Mouse (Mus musculus): ENCODE data around the gene Zfp217. TPM values are rescaled to one million over a fixed set of nuclear protein-coding genes. Genes with fewer than 3 reads are reported as not detected.
A peak's percentile ranks its signal among the peaks of the same experiment; 100 is the strongest.

The Zfp217 gene
- total RNA-seq, 2 experiments from 2014 or later = 14.3 to 17.1 TPM

DNA sequence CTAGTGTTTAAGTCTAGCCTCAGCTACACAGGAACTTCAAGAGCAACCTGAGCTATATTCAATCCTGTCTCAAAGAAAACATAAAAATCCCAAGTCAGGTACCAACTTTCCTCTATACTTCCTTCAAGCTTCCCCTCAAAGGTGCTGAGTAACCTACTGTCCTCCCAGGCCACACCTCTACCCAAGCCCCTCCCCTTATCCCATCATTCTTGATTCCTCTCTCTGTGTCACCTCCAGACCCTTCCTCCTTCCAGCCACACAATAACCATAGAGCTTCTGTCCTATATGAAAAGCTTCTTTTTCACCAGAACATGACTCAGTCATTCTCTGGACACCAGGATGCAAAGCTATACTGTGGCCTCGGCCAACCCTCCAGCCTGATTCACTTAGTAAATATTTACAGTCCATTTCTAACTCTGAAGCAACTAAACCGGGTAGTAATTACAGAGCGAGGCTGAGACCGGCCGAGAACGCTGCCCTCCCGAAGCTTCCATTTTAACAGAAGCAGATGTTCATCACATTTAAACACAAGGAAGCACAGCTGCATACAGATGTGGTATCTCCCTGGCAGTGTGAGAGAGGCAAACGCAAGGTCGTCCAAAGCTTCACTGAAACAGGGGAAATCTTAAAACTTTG is 8.4 kb downstream of the Zfp217 start:
- no peak for DNase-seq
- intact Hi-C loops (cut with DNase I) = no loop called here

DNA sequence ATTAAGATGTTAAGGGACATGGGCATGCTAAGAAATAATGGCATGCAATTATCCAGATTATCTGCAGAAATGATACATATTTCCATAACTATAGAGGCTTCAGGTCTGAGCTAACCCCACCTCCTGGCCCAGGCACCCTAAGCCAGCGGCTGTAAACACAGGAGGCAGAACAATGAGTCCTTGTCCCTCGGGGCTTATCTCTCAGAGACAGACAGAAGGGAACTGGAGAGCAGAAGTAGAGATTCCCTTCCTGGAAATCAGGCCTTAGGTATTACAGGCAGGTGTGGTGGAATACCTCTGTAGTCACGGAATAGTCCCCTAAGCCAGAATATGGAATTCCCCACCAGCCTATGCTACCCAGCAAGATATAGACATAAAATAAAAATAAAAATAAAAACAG is 11.0 kb downstream of the Zfp217 start:
- intact Hi-C loops (cut with DNase I) = no loop called here

DNA sequence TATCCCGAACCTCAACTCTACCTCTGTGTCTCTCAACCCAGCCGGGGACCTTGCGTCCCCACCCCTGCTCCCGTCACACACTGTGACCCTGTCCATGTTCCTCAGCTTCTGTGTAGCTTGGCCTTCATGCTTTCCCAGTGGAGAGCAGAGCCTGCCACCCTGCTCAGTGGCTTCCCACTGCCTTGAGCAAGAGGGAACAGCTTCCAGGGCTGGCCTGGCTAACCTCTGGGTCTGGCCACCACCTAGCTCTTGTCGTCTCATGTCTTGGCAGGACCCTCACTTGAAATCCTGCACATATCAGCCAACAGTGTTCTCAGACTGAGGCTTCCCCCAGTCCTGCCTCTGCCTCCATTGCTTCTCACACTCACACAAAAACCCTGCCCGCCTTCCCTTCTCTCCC is 12.1 kb downstream of the Zfp217 start:
- intact Hi-C loops (cut with DNase I) = no loop called here
- no peak for DNase-seq

More for the DNA sequence above, 11.0 kb downstream of the Zfp217 start:
- DNase-seq = no peak

DNA sequence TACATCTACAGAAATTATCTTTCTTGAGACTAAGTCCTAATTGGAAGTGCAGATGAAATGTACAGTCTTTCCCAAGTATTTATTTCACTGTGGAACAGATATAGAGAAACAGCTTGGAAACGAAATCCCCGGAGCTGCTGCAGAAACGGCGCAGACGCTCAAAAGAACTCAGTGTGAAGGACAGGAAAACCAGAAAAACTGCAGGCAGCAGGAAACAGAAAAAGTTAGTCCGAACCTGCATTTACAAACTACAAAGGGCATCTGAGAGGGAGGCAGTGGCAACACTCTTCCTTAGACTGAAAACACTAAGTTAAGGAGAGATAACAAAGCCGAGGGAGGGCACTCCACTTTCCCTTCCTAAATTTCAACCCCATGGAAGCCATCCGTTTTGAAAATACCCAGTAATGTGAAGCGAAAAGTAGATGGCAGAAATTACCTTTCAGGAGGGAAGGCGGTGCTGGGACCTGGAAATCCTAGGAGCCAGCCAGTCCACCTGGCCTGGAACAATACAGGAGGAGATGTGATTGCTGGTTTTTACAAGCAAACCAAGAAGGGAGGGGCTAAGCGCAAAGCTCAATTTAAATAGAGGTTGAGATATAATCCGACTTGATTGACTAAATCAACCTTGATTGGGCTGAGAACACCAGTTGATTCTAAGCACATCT is 13.7 kb downstream of the Zfp217 start:
- intact Hi-C loops (cut with DNase I) = loop anchor here (5.0 kb wide), 1 partner anchor 73 kb away; no protein-coding TSS in a partner anchor
- DNase-seq = no peak

DNA sequence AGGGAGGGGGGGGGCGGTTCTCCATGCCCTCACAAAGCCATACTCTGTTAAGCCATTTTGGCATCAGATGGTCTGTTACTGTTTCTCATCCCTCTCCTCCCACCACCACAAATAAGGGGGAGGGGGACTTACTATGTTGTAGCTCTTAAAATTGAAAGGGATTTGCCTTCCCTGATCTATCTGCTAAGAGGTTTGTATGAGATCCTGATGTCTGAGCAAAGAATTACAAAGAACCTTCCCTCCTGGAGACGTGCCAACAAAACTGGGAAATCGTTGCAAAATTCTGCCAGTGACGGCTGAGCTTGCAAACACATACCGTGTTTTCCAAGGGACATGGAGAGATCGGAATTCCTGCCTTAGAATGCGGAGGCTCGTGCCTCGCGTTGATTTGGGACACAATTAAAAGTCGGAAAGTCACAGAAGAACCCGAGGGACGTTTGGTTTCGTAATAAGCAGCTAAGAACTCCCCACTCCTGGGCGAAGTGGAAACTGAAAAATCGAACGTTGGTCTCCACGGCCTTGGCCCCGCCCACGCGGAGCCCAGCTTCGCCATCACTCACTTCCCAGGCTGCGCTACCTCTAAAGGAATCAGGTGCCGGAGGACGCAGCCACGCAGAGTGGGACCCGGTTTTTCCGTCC is 14.7 kb downstream of the Zfp217 start:
- intact Hi-C loops (cut with DNase I) = loop anchor here (2.0 to 5.0 kb wide), 2 partner anchors 16 to 74 kb away; partner anchors contain the start of gene Zfp217

DNA sequence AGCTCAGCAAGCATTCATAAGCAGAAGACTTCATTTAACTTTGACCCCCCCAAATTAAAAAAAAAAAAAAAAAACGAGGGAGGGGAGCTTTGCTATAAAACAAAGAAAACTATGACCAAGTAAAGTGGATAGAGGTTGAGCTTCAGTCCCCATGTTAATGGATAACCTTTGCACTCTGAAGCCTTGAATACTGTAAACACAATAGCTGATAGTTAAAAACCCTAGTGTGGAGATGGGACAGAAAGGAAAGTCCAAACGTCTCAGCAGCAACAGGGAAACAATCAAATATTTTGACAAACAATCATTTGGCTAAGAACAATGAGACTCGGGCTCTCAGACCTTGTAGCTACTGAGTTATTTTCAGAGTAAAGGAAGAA is 15.2 kb downstream of the Zfp217 start:
- intact Hi-C loops (cut with DNase I) = loop anchor here (2.0 to 5.0 kb wide), 2 partner anchors 16 to 75 kb away; partner anchors contain the start of gene Zfp217
- no peak for DNase-seq

More for the DNA sequence above, 14.7 kb downstream of the Zfp217 start:
- DNase-seq = peak; percentile 80 to 89

DNA sequence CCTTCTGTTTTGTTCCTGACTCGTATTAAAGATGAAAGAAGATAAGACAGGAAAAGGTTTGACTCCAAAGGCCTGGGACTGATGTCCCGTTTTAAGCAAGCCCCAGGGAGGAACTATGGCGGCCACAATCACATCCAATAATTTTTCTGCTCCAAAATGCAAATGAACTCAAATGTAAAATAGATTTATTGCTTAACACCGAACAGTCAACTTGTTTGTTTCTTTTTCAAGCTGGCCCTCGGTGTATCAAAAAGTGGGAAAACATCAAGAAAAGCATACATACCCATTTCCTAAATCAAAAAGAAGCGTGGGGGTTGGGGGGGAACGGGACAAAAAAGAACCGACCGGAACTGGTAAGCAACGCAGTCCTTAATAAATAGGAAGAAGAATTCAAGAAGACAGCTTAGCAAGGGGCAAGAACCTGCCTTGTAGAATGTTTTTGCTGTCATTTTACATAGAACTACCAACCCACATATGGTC is 15.9 kb downstream of the Zfp217 start:
- no peak for DNase-seq

DNA sequence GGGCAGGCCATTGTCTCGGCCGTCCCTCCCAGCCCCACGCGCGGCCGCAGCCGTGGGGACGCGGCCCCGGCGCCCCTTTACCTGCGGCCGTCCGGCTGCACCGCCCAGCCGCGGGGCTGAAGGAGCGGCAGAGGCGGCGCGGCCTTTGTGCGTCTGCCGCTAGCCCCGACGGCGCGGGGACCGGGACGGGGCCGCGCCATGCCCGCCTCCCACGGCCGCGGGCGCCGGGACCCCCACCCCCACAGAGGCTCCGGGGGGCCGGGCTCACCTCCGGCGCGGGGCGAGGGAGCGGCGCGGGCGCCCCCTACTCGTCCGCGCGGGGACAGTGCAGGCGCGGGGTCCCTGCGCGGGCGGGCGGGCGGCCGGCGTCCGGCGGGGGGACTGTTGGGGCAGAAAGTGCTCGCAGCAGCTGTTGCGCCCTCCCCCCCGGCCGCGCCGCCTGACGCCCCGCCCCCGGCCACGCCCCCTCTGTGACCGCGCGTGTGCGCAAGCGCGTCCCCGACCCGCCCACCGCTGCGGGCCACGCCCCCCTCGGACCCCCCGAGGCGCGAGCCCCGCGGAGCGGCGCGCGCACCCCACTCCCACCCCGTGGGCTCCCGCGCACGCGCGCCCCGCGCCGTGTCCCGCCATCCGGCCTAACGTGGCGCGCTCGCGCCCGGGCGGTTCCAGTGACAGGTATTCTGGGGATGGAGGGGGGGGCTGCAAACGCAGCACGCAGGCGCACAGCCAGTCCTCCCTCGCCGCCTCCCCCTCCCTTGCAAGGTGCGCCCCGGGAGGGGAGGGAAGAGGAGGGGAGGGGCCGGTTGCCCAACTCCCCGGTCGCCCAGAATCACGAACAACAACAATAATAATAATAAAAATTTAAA is 16.9 kb downstream of the Zfp217 start:
- DNase-seq = peak; percentile 91 to 93
- intact Hi-C loops (cut with DNase I) = loop anchor here (5.0 kb wide), 1 partner anchor 76 kb away; no protein-coding TSS in a partner anchor

More for the DNA sequence above, 15.9 kb downstream of the Zfp217 start:
- intact Hi-C loops (cut with DNase I) = loop anchor here (2.0 to 5.0 kb wide), 2 partner anchors 17 to 75 kb away; partner anchors contain the start of gene Zfp217

DNA sequence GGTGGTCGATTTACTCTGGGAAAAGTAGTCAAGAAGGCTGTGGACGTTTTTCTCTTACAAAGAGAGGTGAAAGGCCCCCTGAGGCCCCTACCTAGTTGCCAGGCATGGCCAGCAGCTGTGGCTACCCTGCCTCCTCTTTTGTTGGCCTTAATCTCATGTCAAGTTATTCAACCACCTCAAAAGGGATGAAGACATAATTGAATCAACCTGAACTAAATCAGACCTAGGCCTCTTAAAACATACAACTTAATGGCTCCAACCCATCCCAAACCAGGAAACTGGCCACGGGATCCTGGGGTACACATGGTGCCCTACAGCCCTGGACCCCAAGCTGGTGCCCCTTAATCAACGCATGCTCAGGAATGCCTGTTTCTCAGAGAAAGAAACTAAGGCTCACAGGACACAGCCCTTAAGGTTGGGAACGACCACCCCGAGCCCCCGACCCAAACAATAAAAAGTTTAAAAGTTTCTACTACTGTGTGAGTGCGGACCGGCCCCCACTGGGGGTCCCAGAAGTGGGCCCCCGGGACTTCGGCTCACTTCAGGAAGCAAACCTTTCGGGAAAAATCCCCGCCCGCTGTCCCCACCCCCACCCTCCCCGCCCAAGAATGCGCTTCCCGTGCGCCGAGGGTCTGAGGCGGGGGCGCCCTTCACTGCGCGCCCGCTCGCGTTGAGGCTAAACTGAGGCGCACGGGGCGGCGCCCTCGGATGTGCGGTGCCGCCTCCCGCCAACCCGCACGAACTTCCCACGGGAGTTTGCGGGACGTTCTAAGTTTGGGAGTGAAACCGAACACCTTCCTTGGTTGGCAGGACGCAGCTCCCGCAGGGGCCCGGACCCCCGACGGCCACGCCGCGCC is 17.8 kb downstream of the Zfp217 start:
- intact Hi-C loops (cut with DNase I) = loop anchor here (5.0 kb wide), 1 partner anchor 77 kb away; no protein-coding TSS in a partner anchor
- DNase-seq = peak; percentile 42 to 50

DNA sequence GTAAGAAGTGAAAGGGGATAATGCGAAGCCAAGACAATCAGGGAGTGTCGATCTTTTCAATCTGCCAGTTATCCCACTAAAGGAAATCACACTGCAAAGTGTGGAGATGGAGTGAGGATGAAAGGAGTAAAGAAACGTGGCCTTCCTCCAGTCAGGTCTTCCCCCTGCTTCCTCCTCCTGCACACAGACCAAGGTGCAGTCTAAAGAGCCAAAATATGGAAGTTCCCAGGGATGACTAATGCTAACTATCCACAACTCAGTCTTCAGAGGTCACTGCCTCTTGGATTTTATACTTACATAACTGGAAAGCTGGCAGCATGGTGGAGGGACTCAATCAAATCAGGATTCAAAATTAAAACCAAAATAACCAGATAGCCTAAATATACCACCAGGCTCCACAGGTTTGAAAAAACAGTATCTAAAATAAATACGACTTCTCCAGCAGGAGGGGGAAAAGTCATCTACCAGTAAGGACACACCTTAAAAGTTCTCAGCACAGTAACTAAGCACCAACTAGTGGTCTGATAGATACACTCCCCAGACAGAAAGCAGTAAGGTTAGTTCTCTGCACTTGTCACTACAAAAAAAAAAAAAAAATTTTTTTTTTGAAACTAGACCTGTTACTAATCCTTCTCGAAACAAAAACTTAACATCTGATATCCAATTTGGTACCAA is 18.5 kb downstream of the Zfp217 start:
- intact Hi-C loops (cut with DNase I) = no loop called here
- DNase-seq = no peak

DNA sequence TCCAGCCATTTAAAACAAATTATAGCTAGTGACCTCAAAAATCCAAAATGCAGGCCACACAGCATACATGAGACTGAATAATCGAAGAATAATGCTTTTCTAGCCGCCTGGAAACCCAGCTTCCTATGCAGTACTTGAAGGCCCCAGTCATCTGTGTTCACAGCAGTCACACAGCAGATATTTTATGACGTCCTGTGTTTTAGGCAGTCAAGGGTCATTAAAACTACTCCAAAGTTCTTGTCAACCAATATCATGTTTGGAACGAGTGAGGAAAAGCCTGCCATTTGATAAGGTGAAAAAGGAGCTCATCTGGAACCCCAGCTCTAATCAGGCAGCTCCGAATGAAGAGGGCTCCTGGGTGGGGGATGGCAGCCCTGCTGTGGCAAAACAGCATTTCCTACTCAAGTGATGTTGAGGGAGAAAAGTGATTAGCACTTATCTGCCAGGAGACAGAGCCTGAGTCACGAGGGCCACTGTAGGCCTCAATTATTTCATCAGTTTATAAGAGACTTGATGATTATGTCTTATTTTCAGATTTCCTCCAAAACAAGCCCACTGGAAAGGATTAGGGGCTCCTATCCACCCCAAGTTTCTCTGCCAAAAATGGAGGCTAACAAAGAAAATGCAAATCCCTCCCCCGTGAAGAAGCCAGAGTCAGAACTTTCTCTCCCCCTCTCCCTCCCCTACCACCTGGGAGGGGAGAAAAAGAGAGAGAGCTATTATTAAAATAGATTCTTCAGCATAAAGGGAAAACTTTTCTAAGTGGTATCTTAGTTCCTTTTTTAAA is 19.2 kb downstream of the Zfp217 start:
- DNase-seq = no peak
- intact Hi-C loops (cut with DNase I) = no loop called here

DNA sequence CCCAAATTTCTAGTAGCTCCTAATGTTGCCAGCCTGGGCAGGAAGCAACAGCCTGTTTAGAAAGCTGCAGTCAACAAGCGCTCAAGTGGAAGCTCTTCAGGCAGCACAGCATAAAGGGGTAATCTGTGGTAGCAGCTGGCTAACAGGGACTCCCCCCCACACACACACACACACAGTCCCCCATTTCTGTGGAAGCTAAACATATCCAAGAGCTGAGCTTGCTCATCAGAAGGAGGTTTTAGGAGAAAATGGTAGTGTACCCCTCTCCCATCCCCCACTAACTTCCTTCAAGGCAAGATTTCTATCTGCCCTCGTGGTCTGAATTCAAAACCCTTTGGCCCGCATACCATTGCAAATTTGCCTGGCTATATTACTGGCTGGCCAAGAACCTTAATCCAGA is 20.4 kb downstream of the Zfp217 start:
- intact Hi-C loops (cut with DNase I) = no loop called here
- no peak for DNase-seq

DNA sequence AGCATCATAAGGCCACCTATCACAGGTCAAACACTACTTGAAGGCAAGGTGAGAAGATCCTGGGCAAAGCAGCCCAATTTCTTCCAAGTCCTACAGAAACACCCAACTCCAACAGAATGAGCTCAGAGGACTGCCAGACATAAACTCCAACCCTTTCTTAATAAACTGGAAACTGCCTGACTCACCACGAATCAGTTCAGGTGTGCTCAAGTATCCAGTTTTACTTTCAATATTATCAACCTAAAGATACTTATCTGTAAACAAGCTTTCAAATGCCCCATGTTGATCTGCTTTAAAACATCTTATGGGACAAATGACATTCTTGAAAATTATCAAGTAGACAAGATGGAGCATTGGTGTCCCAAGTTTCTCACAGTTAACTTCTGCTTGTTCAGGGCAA is 21.6 kb downstream of the Zfp217 start:
- no peak for DNase-seq
- intact Hi-C loops (cut with DNase I) = no loop called here

DNA sequence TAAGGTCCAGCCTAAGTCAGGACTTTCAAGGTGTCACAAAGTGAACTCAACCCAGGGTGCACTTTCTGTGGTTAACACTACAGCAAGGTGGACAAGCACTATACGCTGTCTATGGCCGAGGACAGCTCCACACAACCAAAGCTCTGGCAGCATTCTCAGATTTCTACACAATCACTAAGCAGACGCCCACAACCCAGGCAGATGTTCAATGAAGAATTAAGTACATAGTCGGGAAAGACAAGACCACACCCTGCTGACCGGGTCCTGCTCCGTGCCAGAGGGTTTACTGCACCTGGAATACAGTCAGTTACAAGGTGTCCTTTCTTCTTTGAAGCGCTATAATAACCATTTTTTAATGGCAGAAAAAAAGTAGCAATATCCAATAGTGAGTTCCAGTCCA is 25.7 kb downstream of the Zfp217 start:
- DNase-seq = no peak
- intact Hi-C loops (cut with DNase I) = no loop called here

DNA sequence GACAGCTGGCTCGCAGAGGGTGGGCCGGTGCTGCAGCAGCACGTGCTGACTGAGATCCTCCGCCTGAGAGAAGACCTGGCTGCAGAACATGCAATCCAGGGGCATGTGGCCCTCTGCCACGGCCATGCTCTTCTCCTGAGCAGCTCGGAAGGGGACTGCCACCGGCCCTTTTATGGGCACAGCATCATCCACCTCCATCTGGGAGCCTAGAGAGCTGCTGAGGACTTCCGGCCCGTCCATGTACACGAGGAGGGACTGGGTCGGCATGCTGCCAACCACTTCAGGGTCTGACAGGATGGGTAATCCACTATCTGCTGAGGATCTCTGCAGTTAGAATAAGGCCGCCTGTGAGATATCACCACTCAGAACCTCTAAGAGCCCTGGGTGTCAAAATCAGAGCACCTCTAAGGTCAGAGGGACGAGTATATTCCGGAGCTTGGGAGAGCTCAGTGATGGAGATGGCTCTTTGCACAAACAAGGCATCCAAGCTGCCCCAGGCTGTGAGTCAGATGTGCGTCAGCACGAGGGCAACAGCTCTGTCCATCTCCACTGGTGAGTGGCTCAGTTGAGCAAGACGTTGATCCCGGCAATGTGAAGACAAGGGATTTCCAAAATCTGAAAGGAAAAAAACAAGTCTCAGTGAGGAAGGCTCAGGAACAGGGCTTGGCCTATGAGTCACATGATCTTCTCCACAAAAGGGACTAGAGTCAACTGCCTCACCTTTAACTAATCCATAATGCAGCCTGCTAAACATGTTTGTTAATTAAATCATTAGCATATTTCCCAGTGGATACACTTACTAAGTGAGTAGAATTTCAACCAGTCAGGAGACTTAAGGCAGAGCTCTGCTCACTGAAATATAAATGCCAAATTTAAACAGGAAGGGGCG is 27.5 kb downstream of the Zfp217 start:
- DNase-seq = no peak
- intact Hi-C loops (cut with DNase I) = no loop called here

DNA sequence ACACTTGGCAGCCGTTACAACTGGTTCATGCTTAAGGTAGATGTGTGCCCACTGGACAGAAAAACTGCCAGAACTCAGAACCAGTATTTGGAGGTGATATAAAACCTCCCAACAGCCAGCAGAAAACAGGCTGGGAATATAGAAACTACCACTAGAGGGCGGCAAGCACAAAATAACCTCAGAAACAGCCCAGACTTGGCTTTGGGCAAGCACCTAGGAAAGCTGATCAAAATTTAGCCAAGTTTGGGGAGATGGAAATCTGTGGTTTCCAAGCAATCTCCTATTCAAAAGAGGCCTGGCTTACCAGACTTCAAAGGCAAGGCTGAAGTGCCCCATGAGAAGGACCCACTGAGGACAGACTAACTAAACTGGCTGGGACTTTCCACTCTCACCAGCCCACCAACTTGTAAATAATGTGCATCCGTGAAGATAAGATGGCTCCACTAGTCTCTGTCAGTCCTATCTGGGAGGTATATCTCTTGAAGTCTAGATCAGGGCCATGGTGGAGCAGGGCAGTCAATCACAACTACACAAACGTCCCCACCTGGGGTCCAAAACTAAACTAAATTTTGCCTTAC is 31.1 kb downstream of the Zfp217 start:
- peak; percentile 63 to 77 for DNase-seq
- intact Hi-C loops (cut with DNase I) = loop anchor here (2.0 kb wide), 4 partner anchors 38 to 284 kb away; no protein-coding TSS in a partner anchor

DNA sequence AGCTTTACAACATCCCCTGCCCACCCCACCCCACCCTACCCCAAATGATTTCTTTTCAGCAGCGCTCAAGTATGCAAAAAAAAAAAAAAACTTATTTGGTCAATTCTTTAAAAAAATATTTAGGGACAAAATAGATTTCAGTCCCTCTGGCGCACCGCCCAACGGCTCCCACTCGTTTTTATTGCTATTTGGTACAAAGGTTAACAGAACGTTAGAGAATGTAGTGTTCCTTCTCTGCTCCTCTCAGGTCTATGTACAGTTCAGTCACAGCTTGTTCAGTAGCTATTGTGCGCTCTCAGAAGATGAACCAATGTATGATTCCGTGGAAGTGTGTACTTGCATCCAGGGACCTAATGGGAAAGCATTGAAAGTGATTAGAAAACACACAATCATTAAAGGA is 37.6 kb downstream of the Zfp217 start:
- no peak for DNase-seq
- intact Hi-C loops (cut with DNase I) = no loop called here

Measured in heart, postnatal 14 days (tissue).